Mouse (Mus musculus): ENCODE measurements around the gene Aprt. TPM values are rescaled to one million over a fixed set of nuclear protein-coding genes. Genes with fewer than 3 reads are reported as not detected.

Aprt gene
- total RNA-seq (2023): 10 to 100 TPM; 78.5 to 82.2 TPM

DNA sequence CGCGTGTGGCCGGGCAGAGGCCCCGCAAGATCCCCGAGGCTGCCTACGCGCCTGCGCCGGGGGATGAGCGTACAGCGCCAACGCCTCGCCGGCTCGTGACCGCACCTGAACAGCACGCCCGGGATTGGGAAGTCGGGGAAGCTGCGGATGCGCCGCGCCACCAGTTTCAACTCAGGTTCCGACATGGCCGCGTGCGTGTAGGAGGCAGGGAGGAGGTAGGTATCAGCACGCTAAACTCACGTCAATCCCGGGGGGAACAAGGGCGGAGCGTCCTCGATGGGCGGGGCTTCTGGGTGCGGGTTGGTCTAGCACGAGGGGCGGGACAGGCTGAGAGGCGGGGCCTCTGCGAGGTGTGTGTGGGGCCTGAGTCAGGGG is at the start of gene Aprt:
Gene Aprt (minus strand): TSS at position 262 of the 375 bp plus-strand sequence.

DNA sequence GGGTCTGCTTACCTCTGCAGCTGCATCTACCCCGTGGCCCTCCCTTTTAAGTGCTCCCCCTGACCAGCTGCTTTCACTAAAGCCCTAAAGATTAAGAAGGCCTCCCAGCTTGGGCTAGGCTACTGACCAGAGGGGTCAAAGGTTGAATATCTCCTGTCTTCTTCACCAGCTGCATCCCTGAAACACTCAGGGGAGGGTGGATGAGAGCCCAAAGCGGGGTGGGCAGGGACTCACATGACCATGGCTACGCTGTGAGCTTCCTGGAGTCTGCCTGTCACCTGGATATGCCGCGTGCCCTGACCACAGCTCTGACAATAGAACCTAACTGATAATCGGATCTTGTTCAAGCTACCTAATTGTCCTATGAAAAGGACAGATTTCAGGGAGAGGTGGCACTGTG is 46.0 kb upstream of the Aprt start, which contains the start of gene Pabpn1l:
Gene Pabpn1l (minus strand): TSS at position 13 of the 400 bp plus-strand sequence.

DNA sequence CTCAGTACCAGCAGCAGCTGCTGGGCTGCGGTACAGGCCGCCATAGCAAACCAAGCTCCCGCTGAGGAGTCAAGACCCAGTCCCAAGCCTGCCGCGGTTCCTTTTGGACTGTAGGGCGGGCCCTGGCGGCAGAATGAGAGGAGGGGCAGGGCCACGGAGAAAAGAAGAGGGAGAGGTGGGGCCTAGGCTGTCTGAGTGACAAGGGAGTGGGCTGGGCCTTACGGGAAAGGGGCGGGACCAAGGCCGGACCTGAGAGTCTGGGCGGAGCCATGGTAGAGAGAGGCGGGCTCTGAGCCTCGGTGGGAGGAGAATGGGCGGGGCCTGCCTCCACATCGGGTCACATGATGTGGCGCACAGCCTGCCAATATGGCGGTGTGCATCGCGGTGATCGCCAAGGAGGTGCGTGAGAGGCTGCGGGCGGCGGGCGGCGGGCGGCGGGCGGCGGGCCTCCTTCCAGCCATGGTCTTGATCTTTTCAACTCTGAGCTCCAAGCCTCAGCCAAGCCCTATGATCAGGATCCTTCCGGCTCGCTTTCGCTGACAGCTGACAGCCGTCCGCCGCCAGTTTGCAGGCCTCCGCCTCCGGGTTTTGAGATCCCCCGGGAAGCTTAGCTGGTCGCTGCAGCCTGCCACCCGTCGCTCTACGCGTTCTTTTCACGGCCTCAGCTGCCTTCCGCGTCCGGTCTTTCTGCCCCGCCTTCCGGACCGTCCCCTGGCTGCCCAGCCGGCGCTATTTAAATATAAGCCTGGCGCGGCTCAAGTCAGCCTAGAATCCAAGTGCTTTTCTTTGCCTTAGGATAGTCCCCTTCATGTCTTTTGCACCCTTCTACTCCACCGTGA is 34.8 kb upstream of the Aprt start, which contains the start of the genes Galns and Trappc2l:
Gene Galns (minus strand): TSS at position 169 of the 839 bp plus-strand sequence.
Gene Trappc2l (plus strand): TSS at position 346 of the 839 bp plus-strand sequence.

GRCm38 (mm10) chr8:122567361-122568108 is 9.2 kb downstream of the Aprt start, which contains the start of gene Cdt1:
Cdt1 (plus strand) TSS chr8:122568015.

GRCm38 (mm10) chr8:122551265-122552051 is 25.3 kb downstream of the Aprt start, which contains the start of gene Piezo1:
Piezo1 (minus strand) TSS chr8:122551329.

Other genes starting within 250 kb of the Aprt start
- gene Trhr2, start 216.2 kb downstream of the Aprt start, total RNA-seq (2023): not detected
- 100 to 1,000 TPM in 1 of 2 experiments, 10 to 100 TPM in 1; 99.5 to 108 TPM for gene Zc3h18, start 200.3 kb downstream of the Aprt start, total RNA-seq (2023)
- 1 to 10 TPM in 1 of 2 experiments, not detected in 1; 1.1 TPM for gene Il17c, start 154.9 kb downstream of the Aprt start, total RNA-seq (2023)
- 100 to 1,000 TPM; 150 to 183 TPM for gene Cyba, start 144.0 kb downstream of the Aprt start, total RNA-seq (2023)
- gene Mvd, start 133.5 kb downstream of the Aprt start, total RNA-seq (2023): 10 to 100 TPM; 12.1 to 14.2 TPM
- gene Snai3, start 116.2 kb downstream of the Aprt start, total RNA-seq (2023): 1 to 10 TPM; 6.2 to 6.9 TPM
- 10 to 100 TPM; 91.9 to 98.7 TPM for gene Rnf166, start 100.8 kb downstream of the Aprt start, total RNA-seq (2023)
- gene Ctu2, start 100.8 kb downstream of the Aprt start, total RNA-seq (2023): 10 to 100 TPM; 58.5 to 59.7 TPM
- 10 to 100 TPM; 51.0 TPM for gene Piezo1, start 25.6 kb downstream of the Aprt start, total RNA-seq (2023)
- gene Cdt1, start 8.9 kb downstream of the Aprt start, total RNA-seq (2023): 10 to 100 TPM; 72.0 to 78.6 TPM
- gene Galns, start 34.6 kb upstream of the Aprt start, total RNA-seq (2023): 10 to 100 TPM; 10.7 to 11.5 TPM
- gene Trappc2l, start 34.7 kb upstream of the Aprt start, total RNA-seq (2023): 10 to 100 TPM; 39.9 to 44.3 TPM
- not detected for gene Pabpn1l, start 45.8 kb upstream of the Aprt start, total RNA-seq (2023)
- 1 to 10 TPM; 2.8 to 4.6 TPM for gene Cbfa2t3, start 122.2 kb upstream of the Aprt start, total RNA-seq (2023)
- 10 to 100 TPM; 11.2 to 11.9 TPM for gene Acsf3, start 198.6 kb upstream of the Aprt start, total RNA-seq (2023)